Mouse (Mus musculus) olfactory bulb, adult 2 months (tissue): Measurements from ENCODE around the gene Slamf9. TPM values are rescaled to one million over a fixed set of nuclear protein-coding genes. Genes with fewer than 3 reads are reported as not detected.

Experiments used
- H3K27ac ChIP-seq: fragments of 200-500 bp; 2 replicates; pipeline ENCODE4 v1.5.1; 2012; ENCODE audit warnings: low read depth, low read length; ENCODE audit not compliant: insufficient read depth
- H3K4me1 ChIP-seq: fragments of 200-500 bp; 2 replicates; pipeline ENCODE4 v1.6.1; 2012; ENCODE audit warnings: low read length; ENCODE audit not compliant: control insufficient read depth, insufficient read depth
- H3K4me3 ChIP-seq: fragments of 200-500 bp; 2 replicates; pipeline ENCODE4 v1.5.1; 2012; ENCODE audit warnings: mild to moderate bottlenecking, low read depth, low read length, moderate library complexity; ENCODE audit not compliant: insufficient read depth
- CTCF ChIP-seq: fragments of 200-500 bp; IDR thresholded peaks from 2 replicates; pipeline ENCODE4 v1.5.1; 2012; ENCODE audit warnings: low read depth, mild to moderate bottlenecking, low read length, moderate library complexity; ENCODE audit not compliant: insufficient read depth
- POLR2A ChIP-seq: fragments of 200-500 bp; IDR thresholded peaks from 2 replicates; pipeline ENCODE4 v1.6.1; 2012; ENCODE audit warnings: mild to moderate bottlenecking, low read depth, low read length, moderate library complexity; ENCODE audit not compliant: insufficient read depth
- WGBS: fragments of 180-500 bp; shearing (Covaris S2); methylation state at CpG from one replicate; pipeline ENCODE4 v1.1.7; 2018; 5-methylcytosine and 5-hydroxymethylcytosine counted together
- polyA plus RNA-seq: library from polyadenylated mRNA; stranded (reverse); fragments of >200 nt; gene quantifications from 2 replicates; pipeline ENCODE4 v1.2.4, GENCODE M21; 2012; ENCODE audit warnings: low replicate concordance; ENCODE audit not compliant: missing spikeins, insufficient read depth, insufficient read length

The Slamf9 gene
- polyA plus RNA-seq, 1 experiment: not detected

- no peak overlapping the region for H3K4me3 ChIP-seq
- H3K4me1 ChIP-seq: peaks cover 11% of the 10 kb centered on the region
- TF ChIP-seq CTCF: no peak
- no peak for TF ChIP-seq POLR2A
- no peak overlapping the region for H3K27ac ChIP-seq
- 73% methylated on average over 17 of the region's 17 CpGs for WGBS
These were observed 38.5 kb downstream of the Slamf9 start for GRCm38 (mm10) chr1:172513525-172514212.

DNA sequence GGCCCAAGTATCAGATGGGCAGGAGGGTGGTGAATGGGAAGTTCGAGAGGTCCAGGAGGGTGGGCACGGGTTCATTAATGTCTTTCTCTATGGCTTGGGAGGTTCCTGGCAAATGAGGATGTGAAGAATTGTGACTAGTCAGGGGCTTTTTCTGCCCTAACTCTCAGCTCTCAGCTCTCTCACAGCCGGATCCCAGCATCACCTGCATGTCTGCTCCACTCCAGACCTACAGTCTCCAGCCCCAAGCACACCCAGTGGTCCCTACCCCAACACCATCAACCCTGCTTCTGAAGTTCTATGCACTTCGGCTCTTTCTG is 39.0 kb downstream of the Slamf9 start:
- TF ChIP-seq POLR2A (no peak), CTCF (no peak)
- 66% methylated on average over 4 of the region's 4 CpGs for WGBS
- Histone ChIP-seq H3K27ac (no peak overlapping the region), H3K4me3 (no peak overlapping the region), H3K4me1 (peaks cover 11% of the 10 kb centered on the region)

- H3K4me3 ChIP-seq: no peak overlapping the region
- H3K4me1 ChIP-seq: peaks cover 12% of the 10 kb centered on the region
- H3K27ac ChIP-seq: no peak overlapping the region
- 89% methylated on average over 7 of the region's 7 CpGs for WGBS
- no peak for TF ChIP-seq POLR2A
- TF ChIP-seq CTCF: no peak
These were observed 39.6 kb downstream of the Slamf9 start for GRCm38 (mm10) chr1:172514551-172515268.

GRCm38 (mm10) chr1:172515396-172515795 is 40.2 kb downstream of the Slamf9 start:
- no peak overlapping the region for H3K27ac ChIP-seq
- H3K4me3 ChIP-seq: no peak overlapping the region
- TF ChIP-seq CTCF: no peak
- no peak for TF ChIP-seq POLR2A
- peaks cover 12% of the 10 kb centered on the region for H3K4me1 ChIP-seq
- 93% methylated on average over 1 of the region's 1 CpGs for WGBS

GRCm38 (mm10) chr1:172518013-172518412 is 42.9 kb downstream of the Slamf9 start:
- WGBS: 79% methylated on average over 4 of the region's 4 CpGs
- TF ChIP-seq CTCF (no peak), POLR2A (no peak)
- H3K4me3 ChIP-seq: no peak overlapping the region
- peaks cover 16% of the 10 kb centered on the region for H3K4me1 ChIP-seq
- H3K27ac ChIP-seq: no peak overlapping the region

DNA sequence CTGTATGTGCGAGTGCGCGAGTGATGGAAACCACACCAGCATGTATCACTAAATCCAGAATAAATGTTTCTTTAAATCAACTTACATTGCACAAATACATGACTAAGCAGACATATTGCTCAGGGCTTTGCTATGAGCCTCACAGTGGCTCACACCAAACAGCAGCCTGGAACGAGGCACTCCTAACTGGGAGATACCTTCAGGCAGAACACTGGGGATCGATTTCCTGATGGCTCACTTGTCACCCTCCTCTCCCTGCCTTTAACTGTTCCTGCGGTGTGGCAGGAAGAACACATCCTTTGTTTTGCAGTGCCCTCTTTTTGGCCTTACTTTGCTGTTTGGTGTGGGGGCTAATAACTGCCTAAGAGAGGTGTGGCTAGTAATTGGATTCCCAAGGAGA is 44.5 kb downstream of the Slamf9 start:
- 74% methylated on average over 6 of the region's 6 CpGs for WGBS
- no peak for TF ChIP-seq CTCF
- no peak for TF ChIP-seq POLR2A
- H3K4me3 ChIP-seq: no peak overlapping the region
- no peak overlapping the region for H3K27ac ChIP-seq
- peaks cover 7% of the 10 kb centered on the region for H3K4me1 ChIP-seq

GRCm38 (mm10) chr1:172520576-172521440 is 45.6 kb downstream of the Slamf9 start, which contains the start of gene Cfap45:
Cfap45 (plus strand) TSS chr1:172520801.
- Histone ChIP-seq H3K4me3 (peak within 1 kb of the TSS; percentile 51), H3K4me1 (peaks cover 10% of the 10 kb centered on the region), H3K27ac (no peak within 1 kb of the TSS)
- TF ChIP-seq POLR2A (no peak), CTCF (no peak)
- WGBS: 2% methylated on average over 28 of the region's 28 CpGs

DNA sequence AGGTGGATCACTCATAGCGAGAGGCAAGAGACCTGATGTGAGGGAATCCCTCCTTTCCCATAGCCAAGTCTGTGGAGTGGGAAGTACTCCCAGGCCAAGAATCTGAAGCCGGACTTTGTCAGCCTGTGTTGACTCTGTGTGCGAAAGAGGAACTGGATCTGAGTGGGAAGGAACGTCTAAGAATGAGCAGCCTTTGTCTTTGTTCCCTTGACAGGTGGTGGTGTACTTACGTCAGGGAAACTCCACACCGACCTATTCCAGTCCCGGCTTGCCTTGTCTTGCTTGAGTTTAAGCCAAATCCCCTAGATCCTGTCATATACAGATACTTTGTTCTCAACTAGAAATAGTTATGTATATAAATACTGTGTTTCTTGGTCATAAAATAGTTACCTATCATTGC is 47.4 kb downstream of the Slamf9 start:
- 76% methylated on average over 7 of the region's 7 CpGs for WGBS
- no peak for TF ChIP-seq POLR2A
- H3K4me1 ChIP-seq: peaks cover 13% of the 10 kb centered on the region
- no peak overlapping the region for H3K27ac ChIP-seq
- H3K4me3 ChIP-seq: no peak overlapping the region

DNA sequence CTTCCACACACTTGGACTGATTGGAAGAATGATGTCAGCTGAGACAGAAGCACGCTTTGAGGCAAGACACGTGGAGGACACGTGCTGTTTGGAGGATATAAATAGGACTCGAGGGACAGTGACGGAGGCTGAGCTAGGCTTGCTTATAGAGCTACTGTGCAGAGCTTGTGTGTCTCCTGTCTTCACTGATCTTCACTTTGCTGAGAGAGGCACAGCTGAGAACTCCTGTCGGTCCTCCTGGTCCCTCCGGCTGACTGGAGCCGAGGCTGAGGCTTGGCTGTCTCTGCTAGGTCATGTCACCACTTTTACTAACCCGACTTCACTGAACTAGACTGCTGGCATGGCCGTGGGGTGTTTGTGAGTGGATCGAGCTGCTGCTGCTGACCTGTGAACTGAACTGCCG is 48.5 kb downstream of the Slamf9 start:
- 55% methylated on average over 12 of the region's 12 CpGs for WGBS
- TF ChIP-seq CTCF: no peak
- TF ChIP-seq POLR2A: no peak
- Histone ChIP-seq H3K4me3 (no peak overlapping the region), H3K27ac (no peak overlapping the region), H3K4me1 (peaks cover 13% of the 10 kb centered on the region)
